Mouse (Mus musculus): ENCODE data around the gene Rbm26. TPM values are rescaled to one million over a fixed set of nuclear protein-coding genes. Genes with fewer than 3 reads are reported as not detected.

Gene Rbm26
- polyA plus RNA-seq, 1 experiment from 2014 or later, result 25.0 TPM

DNA sequence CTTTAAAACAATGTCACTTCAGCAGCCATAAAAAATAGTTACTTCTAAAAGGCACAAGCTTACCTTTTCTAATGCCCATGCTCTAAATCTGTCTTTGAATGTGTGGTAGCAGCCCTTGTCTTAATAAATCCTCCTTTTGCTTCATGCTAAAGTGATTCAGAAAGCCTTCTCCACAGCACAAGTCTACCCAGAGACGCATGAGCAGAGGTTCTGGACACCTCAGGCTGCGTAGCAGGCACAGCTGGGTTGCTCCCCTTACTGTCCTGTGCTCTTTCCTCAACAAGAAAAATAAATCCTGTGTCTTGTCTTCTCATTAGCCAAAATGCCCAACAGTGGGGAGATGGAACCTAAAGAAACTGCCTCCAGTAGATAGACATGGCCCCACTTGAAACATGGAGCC, 102.4 kb downstream of the Rbm26 start:
- H3K4me1 ChIP-seq, result no peaks in the 10 kb centered on the region
- 88% methylated on average over 2 of the region's 2 CpGs for WGBS
- H3K27me3 ChIP-seq (ENCODE audit: insufficient read depth, poor library complexity, severe bottlenecking), result no peaks in the 10 kb centered on the region
- no peak overlapping the region for H3K27ac ChIP-seq
- no peak for DNase-seq (ENCODE audit: low spot score)
- no peaks in the 10 kb centered on the region for H3K36me3 ChIP-seq
- H3K4me3 ChIP-seq, result no peak overlapping the region
- no peaks in the 10 kb centered on the region for H3K9me3 ChIP-seq

DNA sequence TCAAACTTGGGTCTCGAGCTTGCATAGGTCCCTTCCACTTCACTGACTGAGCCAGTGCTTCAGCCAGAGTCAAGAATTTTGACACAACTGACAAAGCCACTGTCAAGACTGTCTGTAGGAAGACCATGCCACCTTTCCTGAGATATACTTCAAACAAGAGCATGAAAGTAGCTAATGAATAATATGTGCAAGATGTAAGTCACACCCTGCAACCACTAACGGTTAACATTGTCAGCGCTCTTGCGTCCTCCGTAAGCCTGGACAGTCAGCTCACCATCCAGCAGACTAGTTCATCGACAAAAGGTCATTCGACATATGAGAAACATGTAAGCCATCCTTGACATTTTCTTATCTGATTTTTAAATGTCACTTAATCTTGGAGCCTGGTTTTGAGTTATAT, 102.8 kb downstream of the Rbm26 start:
- no peak for DNase-seq (ENCODE audit: low spot score)

GRCm38 (mm10) chr14:105071010-105071509, 106.1 kb downstream of the Rbm26 start:
- Histone ChIP-seq H3K4me1 (no peaks in the 10 kb centered on the region), H3K36me3 (no peaks in the 10 kb centered on the region), H3K27me3 (ENCODE audit: insufficient read depth, poor library complexity, severe bottlenecking) (no peaks in the 10 kb centered on the region), H3K27ac (no peak overlapping the region), H3K9me3 (no peaks in the 10 kb centered on the region), H3K4me3 (no peak overlapping the region)
- DNase-seq (ENCODE audit: low spot score), result no peak
- WGBS, result 70% methylated on average over 14 of the region's 14 CpGs

More for the DNA sequence above, 102.8 kb downstream of the Rbm26 start:
- no peaks in the 10 kb centered on the region for H3K4me1 ChIP-seq
- no peaks in the 10 kb centered on the region for H3K27me3 ChIP-seq (ENCODE audit: insufficient read depth, poor library complexity, severe bottlenecking)
- 85% methylated on average over 7 of the region's 7 CpGs for WGBS
- H3K27ac ChIP-seq, result no peak overlapping the region
- no peaks in the 10 kb centered on the region for H3K36me3 ChIP-seq
- H3K4me3 ChIP-seq, result no peak overlapping the region
- H3K9me3 ChIP-seq, result no peaks in the 10 kb centered on the region

- H3K27me3 ChIP-seq (ENCODE audit: insufficient read depth, poor library complexity, severe bottlenecking), result no peaks in the 10 kb centered on the region
- no peaks in the 10 kb centered on the region for H3K36me3 ChIP-seq
- no peak for DNase-seq (ENCODE audit: low spot score)
- no peaks in the 10 kb centered on the region for H3K9me3 ChIP-seq
- no peak overlapping the region for H3K27ac ChIP-seq
- WGBS, result 82% methylated on average over 11 of the region's 11 CpGs
- no peaks in the 10 kb centered on the region for H3K4me1 ChIP-seq
- H3K4me3 ChIP-seq, result no peak overlapping the region
Measured at GRCm38 (mm10) chr14:105070258-105071009, 106.7 kb downstream of the Rbm26 start.

DNA sequence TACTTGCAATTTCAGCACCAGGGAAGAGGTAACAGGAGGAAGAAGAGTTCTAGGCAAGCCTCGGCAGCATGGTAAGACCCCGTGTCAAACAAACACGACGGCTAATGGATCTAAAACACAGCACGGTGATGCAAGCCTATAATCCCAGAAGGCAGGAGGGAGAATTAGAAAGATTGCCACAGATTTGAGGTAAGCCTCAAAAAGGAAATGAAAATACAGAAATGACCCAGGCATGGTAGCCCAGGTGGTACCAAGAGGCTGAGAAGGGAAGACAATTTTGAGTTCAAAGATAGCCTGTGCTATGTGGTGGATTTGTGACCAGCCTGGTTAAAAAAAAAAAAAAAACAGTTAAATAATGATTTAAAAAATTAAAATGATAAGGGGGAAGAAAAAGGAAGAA, 109.1 kb downstream of the Rbm26 start:
- Histone ChIP-seq H3K27ac (no peak overlapping the region), H3K36me3 (no peaks in the 10 kb centered on the region), H3K4me3 (no peak overlapping the region), H3K9me3 (no peaks in the 10 kb centered on the region), H3K27me3 (ENCODE audit: insufficient read depth, poor library complexity, severe bottlenecking) (no peaks in the 10 kb centered on the region), H3K4me1 (no peaks in the 10 kb centered on the region)
- DNase-seq (ENCODE audit: low spot score), result no peak
- WGBS, result 85% methylated on average over 5 of the region's 5 CpGs

- WGBS, result 71% methylated on average over 1 of the region's 1 CpGs
- no peak for DNase-seq (ENCODE audit: low spot score)
- H3K27me3 ChIP-seq (ENCODE audit: insufficient read depth, poor library complexity, severe bottlenecking), result no peaks in the 10 kb centered on the region
Measured at GRCm38 (mm10) chr14:105064243-105064642, 112.9 kb downstream of the Rbm26 start.

DNA sequence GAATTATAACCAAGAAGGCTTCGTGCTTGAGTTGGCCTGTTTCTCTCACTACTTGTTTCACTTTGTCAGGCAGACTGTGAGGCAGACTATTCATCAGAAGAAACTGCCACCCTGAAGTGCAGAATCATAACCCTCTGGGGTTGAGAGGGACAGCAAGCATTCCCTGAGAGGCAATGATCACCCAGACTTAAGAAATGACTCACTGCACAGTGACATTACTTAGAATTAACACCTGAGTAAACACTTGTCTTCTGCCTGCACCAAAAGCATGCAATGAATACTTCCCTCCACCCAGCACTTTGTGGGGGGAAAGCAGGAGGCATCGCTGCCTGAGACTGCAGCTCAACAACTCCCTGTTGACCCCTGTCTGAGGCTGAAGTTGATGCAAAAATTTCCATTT, 115.9 kb downstream of the Rbm26 start:
- H3K27ac ChIP-seq, result no peak overlapping the region
- no peaks in the 10 kb centered on the region for H3K9me3 ChIP-seq
- no peaks in the 10 kb centered on the region for H3K27me3 ChIP-seq (ENCODE audit: insufficient read depth, poor library complexity, severe bottlenecking)
- H3K4me1 ChIP-seq, result no peaks in the 10 kb centered on the region
- DNase-seq (ENCODE audit: low spot score), result no peak
- WGBS, result 77% methylated on average over 2 of the region's 2 CpGs
- H3K36me3 ChIP-seq, result no peaks in the 10 kb centered on the region
- H3K4me3 ChIP-seq, result no peak overlapping the region

More at GRCm38 (mm10) chr14:105064243-105064642, 112.9 kb downstream of the Rbm26 start:
- no peaks in the 10 kb centered on the region for H3K4me1 ChIP-seq
- no peak overlapping the region for H3K27ac ChIP-seq
- H3K4me3 ChIP-seq, result no peak overlapping the region
- no peaks in the 10 kb centered on the region for H3K9me3 ChIP-seq
- no peaks in the 10 kb centered on the region for H3K36me3 ChIP-seq

GRCm38 (mm10) chr14:105057934-105058333, 119.2 kb downstream of the Rbm26 start:
- no peaks in the 10 kb centered on the region for H3K4me1 ChIP-seq
- H3K36me3 ChIP-seq, result no peaks in the 10 kb centered on the region
- no peaks in the 10 kb centered on the region for H3K9me3 ChIP-seq
- no peak for DNase-seq (ENCODE audit: low spot score)
- H3K27ac ChIP-seq, result no peak overlapping the region
- H3K4me3 ChIP-seq, result no peak overlapping the region
- no peaks in the 10 kb centered on the region for H3K27me3 ChIP-seq (ENCODE audit: insufficient read depth, poor library complexity, severe bottlenecking)

Other genes starting within 250 kb of the Rbm26 start
- 53.7 and 55.1 TPM in 2 replicates for gene Ndfip2, start 81.2 kb upstream of the Rbm26 start, polyA plus RNA-seq (2016; fragmentation: Nextera tagmentation; extraction: Ambion mirVana)